Mouse (Mus musculus) right cerebral cortex, postnatal 14 days (tissue): ENCODE data around the gene Cgnl1.
"Not testable (repeated sequence)": the region's sequence is repeated elsewhere in the genome, so short reads cannot be mapped to it uniquely, and the experiment has no call there.

Source experiments
- DNase-seq: peaks from one replicate; pipeline ENCODE4 v3.0.0; 2022

Cgnl1 gene

DNA sequence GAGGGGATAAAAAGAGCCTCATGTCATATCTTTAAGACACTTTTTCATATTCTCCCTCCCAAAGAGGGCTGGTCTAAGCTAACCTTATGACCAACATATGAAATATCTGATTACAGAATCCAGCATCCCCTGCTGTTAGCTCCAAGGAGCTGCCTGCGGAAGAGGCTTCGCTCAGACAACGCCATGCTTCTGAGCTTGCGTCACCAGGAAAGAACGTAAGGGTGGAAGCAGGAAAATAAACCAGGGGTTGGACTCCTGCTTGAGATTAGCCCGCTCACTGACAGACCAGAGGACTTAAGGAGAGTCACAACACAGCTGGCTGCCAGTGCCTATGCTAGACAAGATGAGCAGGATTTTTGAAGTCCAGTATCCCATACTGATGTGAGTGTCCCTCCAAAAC, 105.0 kb downstream of the Cgnl1 start:
- no peak for DNase-seq

DNA sequence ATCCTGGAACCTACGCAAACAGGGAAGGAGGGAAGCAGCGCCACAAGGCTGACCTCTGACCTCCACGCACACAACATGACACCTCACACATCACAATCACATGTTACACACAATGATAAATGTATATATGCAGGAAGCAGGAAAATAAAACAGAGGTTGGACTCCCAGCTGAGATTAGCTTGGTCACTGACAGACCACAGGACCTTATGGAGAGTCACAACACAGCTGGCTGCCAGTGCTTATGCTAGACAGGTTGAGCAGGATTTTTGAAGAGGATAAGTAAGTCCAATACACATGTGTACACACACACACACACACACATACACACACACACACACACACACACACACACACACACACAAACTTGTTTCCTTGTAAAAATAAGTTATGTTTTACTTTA, 105.9 kb downstream of the Cgnl1 start:
- no peak for DNase-seq

DNA sequence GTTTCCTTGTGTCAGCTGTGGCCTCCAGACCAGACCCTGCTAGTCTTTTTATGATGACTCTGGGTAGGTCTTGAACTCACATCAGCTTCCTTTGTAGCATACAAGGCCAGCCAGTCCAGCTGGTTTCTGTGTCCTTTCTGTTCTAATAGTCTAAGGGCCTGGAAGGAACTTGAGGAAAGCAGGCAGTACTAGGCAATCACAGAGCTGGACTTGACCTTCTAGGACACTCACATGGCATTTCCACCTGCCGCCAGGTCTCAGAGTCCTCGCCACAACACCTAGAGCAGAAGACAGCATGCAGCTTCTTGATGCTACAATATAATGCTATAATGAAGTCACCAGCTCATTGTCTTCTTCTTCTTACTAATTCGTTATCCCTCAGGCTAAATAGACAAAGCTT, 106.5 kb downstream of the Cgnl1 start:
- DNase-seq: no peak

DNA sequence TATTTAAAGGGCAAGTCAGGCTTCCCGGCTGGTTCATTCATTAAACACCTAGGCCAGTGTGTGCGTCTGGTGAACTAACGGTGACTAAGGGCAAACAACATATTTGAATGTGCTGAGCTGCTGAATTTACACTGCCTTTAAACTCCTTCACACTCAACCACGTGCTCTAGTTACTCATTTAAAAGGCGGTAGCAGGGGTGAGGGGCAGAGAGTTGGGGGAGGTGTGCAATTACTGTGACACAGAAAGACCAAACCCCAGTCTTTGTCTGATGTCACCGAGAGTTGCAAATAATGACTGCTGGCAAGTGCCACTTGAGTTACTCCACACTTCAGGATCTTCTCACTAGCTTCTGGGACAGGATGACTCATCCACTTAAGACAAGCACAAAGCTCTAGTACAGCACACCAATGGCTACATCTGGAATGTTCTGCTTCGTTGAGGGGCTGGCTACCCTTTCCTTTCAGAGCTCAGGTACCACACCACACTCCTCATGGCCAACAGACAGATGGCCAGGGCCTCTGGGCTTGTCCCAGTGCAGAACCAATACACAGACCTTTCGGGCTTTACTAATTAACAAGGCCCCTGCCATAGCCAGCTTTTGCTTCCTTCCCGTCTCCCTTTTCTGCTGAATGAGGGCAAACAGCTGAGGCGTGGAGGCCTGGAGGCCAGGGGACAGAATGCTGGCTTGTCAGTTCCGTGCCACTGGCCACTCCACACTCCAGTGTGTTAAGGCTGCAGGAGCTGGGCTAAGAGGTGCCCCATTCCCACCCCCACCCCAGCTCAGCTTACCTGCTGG, 107.8 kb downstream of the Cgnl1 start:
- DNase-seq: no peak

DNA sequence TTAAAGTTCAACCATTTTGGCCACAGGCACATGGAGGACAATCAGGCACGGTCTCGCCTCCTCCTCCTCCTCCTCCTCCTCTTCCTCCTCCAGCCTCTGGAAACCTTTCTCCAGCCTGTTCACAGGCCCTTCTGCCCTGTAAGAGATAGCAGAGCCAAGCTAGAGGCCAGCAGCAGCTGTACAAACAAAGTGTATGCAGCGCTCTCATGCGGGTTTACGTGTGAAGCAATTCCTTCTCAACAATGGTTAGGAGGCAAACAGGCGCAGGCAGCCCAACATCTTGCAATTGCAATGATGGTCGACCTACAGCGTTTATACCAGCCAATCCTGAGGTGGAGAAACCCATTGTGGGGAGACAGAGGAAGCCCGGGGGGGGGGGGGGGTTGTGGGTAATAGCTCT, 110.9 kb downstream of the Cgnl1 start:
- no peak for DNase-seq

DNA sequence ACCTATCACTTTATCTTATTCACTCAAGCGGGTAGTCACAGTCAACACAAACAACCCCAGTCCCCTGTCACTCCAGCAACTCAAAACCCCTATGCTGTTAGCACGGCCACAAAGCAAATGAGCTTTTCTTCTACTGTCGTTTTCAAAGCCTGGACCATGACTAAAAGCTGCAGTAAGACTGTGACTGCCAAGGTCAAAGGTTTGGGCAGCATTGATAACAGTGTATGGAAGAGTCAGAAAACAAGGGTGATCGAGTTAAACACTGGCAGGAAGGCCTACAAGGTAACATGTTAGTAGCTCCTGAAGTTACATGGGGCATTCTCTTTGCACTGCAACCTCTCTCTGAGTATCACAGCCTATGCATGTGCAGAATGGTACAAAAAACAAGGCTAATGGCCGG, 111.7 kb downstream of the Cgnl1 start:
- no peak for DNase-seq

DNA sequence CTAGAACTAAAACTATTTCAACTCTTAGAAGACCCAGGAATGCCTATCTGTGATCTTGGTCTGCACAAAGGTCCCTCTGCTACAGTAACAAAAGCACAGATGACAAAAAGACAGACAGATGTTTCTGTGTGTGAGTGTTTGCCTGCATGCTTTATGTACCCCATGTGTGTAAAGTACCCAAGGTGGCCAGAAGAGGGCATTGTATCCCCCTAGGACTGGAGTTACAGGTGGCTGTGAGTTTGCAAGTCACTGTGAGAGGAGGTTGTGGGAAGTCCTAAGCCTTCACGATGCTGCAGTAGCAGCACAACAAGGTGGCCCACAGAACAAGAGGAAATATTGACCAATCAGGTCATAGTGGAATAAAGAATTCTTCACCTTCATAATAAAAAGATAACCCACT, 114.2 kb downstream of the Cgnl1 start:
- DNase-seq: no peak

DNA sequence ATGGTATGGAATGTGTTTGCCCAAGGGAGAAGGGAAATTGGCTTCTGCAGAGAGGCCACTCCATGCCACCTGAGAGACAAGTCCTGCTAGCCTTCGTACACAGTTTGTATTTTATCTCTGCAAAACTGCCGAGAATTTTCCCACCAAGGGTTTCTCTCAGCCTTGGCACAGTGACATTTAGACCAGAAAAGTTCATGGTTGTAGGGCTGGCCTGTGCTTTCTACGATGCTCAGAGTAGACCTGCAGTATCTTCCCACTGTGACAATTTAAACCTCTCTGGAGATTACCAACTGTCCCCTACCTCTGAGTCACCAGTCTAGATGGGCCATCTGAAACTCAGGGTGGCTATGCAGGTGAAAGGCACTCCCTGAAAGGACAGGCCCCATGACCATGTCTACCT, 116.5 kb downstream of the Cgnl1 start:
- DNase-seq: no peak

DNA sequence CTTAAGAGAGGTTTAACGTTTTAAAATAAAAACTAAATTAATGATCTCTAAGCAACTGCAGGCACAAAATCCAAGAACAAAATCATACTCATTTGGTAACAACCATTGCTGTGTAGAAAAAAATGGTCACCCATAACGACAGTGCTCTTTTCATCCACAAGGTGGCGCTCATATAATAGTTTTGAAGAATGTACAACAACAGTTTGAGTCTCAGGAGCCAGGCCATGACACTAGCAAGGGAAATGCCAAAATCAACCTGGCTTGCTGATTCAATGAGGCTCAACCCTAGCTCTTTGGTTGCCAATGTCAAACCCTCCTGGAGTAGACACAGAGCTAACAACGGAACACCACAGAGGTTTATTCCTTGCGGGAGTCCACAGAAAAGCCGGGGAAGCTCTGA, 125.3 kb downstream of the Cgnl1 start:
- DNase-seq: peak; percentile 72

DNA sequence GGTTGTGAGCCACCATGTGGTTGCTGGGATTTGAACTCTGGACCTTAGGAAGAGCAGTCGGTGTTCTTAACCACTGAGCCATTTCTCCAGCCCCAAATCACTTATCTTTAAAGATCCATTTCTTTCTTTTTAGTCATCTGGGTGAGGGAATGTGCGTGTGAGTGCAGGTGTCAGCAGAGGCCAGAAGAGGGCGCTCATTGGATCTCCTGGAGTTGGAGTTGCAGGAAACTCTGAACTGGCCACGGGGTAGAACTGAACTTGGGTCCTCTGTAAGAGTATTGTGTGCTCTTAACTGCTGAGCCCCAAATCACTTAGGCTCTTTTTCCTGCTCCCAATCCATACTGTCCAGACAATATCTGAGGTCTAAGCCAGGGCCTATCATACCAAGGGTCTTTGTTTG, 127.8 kb downstream of the Cgnl1 start:
- no peak for DNase-seq

DNA sequence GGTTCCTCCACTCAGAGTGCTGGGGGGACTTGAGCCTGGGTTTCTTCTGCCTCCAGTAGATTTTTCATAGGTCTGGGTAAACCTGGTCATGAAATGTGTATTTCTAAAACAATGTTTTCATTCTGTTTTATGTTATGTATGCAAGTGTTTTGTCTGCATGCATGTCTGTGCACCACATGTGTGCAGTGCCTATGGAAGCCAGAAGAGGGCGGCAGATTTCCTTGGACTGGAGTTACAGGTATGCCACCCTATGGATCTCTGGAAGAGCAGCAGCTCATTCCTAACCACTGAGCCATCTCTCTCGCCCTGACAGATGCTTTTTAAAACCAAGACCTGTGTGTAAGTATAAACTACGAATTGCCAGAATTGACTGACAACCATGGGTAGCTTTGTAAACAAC, 129.1 kb downstream of the Cgnl1 start:
- DNase-seq: no peak

DNA sequence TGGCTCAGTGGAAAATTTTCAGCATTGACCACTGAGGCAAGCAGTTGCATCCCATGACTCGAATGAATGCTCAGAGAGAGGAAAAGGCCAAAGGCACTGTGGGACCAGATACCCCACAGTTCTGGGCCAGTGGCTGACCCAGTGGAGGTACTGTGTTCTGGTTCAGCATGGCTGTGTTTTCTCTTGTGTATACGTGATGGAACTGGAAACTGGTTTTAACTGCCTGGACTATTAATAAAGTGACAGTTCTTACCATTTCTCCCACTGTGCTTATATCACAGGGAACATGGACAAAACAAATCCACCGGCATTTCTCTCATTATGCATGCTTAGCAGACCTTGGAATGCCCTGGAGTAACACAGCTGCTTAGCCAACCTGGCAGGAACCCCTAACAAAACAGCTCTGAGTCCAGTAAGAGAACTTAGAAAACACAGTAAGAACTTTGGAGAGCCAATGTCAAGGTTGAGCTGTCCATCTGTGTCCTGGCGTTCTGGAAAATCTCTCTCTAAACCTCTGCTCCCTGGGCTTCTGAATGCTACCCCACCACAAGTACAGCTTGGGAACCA, 131.0 kb downstream of the Cgnl1 start:
- no peak for DNase-seq

DNA sequence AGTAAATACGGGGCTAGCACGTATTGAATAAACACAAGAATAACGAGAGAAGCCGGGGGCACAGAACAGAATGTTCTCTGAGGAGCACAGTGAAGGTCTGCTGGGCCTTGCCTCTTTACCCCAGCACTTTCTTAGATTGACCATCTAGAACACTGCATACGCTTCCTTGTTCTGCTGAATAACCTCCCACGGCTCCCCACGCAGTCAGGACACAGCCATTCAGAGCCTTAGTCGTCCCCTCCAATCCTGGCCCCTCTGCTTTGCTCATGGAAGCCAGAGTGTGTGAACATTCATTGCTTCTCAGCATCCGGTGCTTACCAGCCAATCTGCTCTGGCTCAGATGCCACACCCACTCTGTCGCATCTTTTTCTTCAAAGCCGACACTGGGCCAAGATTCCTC, 133.2 kb downstream of the Cgnl1 start:
- no peak for DNase-seq

DNA sequence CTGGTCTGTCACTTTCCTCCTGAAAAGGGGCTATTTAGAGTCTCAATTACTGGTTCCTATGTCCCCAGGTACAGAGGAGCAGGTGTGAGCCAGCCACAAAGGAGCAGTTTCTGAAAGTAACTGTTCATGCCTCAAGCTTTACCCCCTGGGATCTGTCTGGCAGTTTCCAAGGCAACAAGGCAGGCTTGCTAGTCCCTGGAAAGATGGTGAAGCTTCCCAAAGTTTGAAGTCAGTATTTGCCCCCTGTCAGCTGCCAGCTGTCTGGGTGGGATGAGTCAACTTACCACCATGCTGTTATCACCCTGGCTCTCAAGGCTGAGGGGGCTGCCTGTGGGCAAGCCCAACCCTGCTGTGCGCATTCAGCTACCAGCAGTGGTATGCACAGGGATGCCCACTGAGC, 134.5 kb downstream of the Cgnl1 start:
- DNase-seq: no peak

DNA sequence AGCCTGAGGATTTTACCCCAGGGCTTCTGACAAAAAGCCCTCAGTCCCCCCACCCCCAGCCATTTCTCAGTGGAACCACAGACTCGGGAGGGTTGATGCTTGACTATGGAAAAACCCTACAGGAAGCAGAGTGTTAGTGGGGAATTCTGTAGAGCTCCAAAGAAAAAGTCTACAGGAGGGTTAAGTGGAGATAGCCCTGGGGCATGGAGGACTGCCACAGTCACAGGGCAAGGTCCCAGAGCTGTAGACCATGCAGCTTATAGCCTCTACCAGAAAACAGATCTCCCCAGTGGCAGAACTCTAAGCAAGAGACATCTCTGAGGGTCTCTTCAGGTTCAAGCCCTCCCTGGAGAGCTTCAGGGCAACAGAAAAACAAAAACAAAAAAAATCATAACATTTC, 135.8 kb downstream of the Cgnl1 start:
- no peak for DNase-seq

DNA sequence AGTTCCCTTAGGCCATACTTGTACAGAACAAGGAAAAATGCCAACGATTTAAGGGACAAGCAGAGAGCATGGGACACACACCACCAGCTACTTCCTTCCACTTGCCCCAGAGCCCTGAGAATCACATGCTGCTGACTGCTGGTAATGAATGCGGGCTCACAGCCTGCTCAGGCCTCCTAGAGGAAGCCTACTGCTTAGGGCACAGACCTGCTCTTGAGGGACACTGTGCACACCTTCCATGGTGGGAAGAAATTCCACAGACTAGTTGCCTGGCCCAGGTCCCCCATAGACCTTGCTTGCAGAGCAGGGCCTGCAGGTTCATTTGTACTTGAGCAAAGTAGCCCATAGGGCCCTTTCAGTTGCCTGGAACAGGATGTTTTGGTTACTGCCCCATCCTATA, 136.5 kb downstream of the Cgnl1 start:
- DNase-seq: no peak

DNA sequence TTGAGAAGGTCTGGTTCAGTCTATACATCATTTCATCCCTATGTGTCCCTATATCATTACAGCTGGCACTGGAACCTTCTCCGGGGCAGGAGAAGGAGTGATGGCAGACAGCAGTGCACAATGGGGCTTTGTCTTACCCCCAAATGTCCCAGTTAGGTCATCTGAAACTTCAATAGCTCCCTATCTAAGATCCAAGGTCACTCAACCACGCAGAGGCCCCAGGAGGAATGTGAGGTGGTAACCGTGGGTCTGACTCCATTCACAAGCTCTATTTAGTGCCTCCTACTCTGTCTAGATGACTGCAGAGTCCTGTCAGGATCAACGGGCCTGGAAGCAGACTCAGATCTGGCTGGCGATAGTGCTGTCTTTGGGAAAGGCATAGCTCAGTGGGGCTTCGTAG, 142.5 kb downstream of the Cgnl1 start:
- DNase-seq: no peak

DNA sequence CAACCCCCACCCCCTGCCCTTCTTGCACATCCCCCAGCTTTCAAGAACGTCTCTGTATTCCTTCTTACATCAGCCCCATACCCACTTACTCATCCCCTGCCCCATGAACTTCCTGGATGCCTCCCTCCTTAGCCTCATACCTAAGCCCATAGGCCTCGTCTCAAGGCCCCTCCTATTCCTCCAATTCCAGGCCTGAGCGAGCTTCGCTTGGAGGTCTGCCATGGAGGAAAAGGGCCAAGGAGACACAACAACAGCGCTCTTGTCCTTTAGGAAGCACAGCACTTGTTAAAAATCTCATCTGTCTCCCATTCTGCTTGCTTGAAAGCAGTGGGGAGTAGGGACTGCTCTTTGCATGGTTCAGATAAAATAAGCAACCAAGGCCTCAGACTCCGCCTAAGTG, 143.1 kb downstream of the Cgnl1 start:
- DNase-seq: no peak

DNA sequence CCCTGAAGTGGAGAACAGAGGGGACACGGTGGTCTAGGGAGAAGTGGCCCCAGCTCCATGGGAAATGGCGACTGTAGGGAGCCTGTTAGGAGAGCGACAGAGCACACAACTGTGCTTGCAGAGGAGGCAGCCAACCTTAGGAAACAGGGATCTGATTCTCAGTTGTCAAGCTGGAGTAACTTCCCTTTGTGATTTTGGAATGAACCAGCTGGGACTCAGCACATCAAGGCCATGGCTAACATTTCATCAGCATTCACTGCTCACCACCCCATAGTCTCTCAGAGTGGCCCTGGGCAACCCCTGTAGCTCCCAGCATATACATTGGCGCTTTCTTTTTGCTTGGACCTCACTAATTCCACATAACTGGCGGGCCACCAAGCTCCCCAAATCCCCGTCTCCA, 145.4 kb downstream of the Cgnl1 start:
- DNase-seq: no peak

DNA sequence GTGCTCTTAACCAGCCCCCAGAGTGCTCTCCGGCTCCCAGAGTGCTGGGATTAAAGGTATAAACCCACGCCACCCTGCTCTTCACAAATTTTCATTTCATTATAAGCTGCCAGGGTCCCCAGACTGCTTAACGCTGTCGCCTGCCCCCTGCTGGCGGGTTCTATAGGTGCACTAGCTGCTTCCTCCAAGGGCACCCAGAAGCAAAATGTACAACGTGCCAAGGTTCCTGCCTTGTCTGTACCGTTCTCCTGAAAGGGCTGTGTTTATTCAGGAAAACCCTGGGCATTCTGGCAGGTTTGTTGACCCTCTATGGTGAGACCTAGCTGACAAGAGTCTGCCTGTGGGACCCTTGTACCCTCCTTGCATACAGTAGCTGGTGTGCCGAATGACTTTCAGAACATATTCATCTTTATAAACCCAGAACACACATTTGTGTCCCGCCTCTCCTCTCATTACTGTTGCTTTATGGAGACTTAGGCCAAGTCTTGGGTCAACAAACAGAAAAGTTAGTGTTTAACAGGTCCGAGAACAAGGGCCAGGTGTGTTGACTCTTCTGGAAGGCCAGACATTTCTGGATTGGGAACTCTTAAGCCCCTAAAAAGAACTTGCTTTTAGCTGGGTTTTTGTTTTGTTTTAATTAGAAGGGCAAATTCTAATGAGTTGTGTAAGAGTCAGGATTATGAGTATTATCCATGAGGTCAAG, 146.5 kb downstream of the Cgnl1 start:
- peak; percentile 75 for DNase-seq

DNA sequence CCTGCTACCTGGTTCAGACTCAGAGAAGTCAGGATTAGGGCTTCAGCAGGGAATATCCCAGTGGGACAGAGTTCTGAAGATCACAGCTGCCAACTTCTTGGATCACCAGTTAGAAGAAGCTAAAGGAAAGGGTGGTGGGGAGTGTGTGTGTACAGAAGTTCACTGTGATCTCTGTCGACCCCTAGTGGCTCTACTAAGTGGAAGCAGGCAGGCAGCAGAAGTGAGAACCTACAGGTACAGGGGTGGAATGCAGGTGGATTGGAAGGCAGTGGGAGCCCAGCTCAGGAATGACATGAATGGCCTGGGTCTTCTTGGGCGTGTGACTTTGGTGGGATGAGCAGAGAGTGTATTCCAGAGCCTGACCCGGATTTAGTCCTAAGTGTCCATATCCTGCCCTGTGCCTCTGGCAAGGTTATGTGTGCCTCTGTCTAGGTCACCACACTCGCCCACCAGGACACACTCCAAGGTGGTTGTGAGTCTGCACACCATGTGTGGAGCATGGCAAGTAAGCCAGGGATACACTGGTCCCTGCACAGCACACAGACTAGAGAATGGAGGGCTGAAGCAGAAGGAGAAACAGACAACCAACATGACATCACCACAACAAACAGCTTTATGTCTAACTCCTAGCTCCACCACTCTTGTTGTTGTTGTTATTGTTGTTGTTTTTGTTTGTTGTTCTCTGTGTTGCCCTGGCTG, 147.4 kb downstream of the Cgnl1 start:
- no peak for DNase-seq

DNA sequence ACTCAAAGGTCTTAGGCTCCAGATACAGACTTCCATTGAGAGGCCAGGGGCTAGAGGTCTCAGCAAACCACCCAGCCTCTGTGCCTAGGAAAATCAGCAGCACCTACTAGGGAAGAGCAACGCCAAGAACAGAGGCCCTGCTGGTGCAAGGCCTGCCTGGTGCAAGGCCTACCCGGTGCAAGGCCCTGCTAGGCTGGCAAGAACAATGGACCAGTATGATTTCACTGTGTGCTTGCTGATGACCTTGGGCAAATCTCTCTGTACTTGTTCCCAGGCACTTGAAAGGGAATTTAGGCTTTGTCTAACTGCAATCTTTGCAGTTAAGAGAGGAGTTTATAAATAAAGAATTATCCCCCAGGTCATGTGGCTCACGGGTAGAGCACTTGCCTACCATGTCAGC, 148.8 kb downstream of the Cgnl1 start:
- no peak for DNase-seq

DNA sequence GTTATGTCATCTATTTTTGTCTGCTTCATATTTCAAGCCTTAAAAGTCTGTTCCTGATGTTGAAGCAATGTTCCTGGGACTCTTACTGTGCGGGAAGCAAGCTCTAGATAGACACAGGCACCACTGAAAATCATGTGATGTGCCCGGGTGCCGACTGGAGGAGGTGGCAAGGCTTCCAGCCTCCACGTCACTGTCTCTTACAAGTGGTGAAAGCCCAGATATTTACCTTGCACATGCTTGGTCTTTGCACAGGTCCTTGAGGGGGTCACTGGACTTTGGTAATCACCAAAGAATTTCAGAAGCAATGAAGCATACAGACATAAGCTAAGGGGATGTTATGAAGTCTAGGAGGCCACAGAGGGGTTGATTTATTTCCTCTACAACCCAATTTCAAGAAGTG, 149.4 kb downstream of the Cgnl1 start:
- no peak for DNase-seq

DNA sequence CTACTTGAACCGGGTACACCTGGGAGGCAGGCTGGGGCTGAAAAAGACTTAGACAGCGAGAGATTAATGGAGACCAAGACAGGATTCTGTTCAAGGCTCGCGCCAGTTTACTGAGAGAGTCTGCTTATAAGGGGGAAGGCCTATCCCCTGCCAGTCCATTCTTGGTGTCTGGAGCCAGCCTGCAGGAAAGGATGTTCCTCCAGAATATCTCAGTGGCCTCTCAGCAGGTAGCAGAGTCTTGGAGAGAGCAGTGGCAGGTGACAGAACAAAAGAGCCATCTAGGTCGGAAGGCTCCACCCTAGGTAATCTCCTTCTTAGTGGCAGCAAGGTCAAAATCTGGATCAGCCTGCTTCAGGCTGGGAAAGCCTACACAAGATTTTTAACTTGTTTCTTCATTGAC, 151.3 kb downstream of the Cgnl1 start:
- not testable (repeated sequence) for DNase-seq
